Mouse (Mus musculus): Measurements from ENCODE around the gene Gm28305. TPM values are rescaled to one million over a fixed set of nuclear protein-coding genes. Genes with fewer than 3 reads are reported as not detected.

Gm28305 gene
- polyA plus RNA-seq (2012; rRNA removed) (not detected in 2 replicates), polyA plus RNA-seq (2014; fragmentation: Nextera tagmentation; extraction: Ambion mirVana) (not detected in 2 replicates)

DNA sequence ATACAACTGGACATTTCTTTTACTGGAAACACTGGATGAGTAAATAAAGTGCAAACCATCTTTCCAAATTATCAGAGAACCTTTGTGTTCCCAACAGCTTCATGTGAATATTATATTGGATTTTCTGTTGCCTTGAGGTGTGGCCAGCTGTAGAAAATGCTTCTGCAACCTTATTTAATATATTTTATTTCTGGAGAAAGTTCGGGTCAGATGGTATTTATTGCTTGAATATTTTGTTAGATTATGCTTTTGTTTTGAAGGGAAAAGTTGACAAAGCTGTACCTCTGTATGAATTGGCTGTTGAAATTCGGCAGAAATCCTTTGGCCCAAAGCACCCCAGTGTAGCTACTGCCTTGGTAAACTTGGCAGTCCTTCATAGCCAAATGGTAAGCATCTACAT is at the start of gene Gm28305:
Gm28305 (plus strand) TSS at position 301 of the 400 bp plus-strand sequence.
- TF ChIP-seq EP300 (IDR thresholded peaks at IDR 0.05; ENCODE audit: low read depth) (no peak), CTCF (IDR thresholded peaks at IDR 0.05; ENCODE audit: low read depth) (no peak)
- DNase-seq (ENCODE audit: low read depth in 3 of 3, low spot score in 3 of 3) (no peak), ATAC-seq (ENCODE audit: insufficient read depth) (no peak)
- H3K27me3 ChIP-seq (ENCODE audit: control insufficient read depth, insufficient read depth, low read length), result no peaks in the 10 kb centered on the region
- H3K4me3 ChIP-seq (ENCODE audit: insufficient read depth in 1 of 2, low read depth in 2 of 2, low read length in 2 of 2), result no peak within 1 kb of the TSS
- H3K36me3 ChIP-seq (replicated peaks; ENCODE audit: control insufficient read depth, insufficient read depth, low read depth), result no peaks in the 10 kb centered on the region
- H3K4me1 ChIP-seq (replicated peaks; ENCODE audit: control insufficient read depth in 2 of 2, insufficient read depth in 2 of 2, low read length in 1 of 2), result no peaks in the 10 kb centered on the region
- H3K9me3 ChIP-seq (ENCODE audit: control insufficient read depth, low read length), result no peaks in the 10 kb centered on the region
- H3K27ac ChIP-seq, result no peak within 1 kb of the TSS
- 43% methylated on average over 2 of the region's 2 CpGs for WGBS (ENCODE audit: insufficient replicate concordance)
- H3K4me2 ChIP-seq (ENCODE audit: low read depth), result no peak within 1 kb of the TSS
- H3K9ac ChIP-seq (replicated peaks), result no peak within 1 kb of the TSS

DNA sequence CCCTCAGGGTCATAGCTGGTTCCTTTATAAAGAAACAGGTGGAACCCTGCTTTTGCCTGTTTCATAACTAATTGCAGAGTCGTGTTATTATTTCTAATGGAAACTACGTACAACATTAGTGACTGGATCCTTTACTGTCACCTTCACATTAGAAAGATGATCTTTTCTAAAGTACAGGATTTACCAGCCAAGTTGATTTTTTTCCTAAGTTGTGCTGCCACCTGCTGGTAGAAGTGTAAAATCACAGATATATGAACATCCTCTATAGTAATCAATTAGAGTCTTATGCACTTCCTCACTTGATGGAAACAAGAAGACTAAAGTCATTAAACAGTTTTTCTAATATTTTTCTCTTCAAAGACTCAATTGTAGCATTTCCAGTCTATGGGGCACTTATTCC is 44.0 kb upstream of the Gm28305 start:
- Histone ChIP-seq H3K36me3 (replicated peaks; ENCODE audit: control insufficient read depth, insufficient read depth, low read depth) (no peaks in the 10 kb centered on the region), H3K27me3 (ENCODE audit: control insufficient read depth, insufficient read depth, low read length) (no peaks in the 10 kb centered on the region), H3K4me1 (replicated peaks; ENCODE audit: control insufficient read depth in 2 of 2, insufficient read depth in 2 of 2, low read length in 1 of 2) (peaks cover 0 to 6% of the 10 kb centered on the region in 2 experiments; a peak in 2 of 4 replicates), H3K4me3 (ENCODE audit: insufficient read depth in 1 of 2, low read depth in 2 of 2, low read length in 2 of 2) (no peak overlapping the region), H3K4me2 (ENCODE audit: low read depth) (no peak overlapping the region), H3K9me3 (ENCODE audit: control insufficient read depth, low read length) (no peaks in the 10 kb centered on the region), H3K9ac (replicated peaks) (no peak overlapping the region), H3K27ac (no peak overlapping the region)
- 7% methylated on average over 2 of the region's 2 CpGs for WGBS (ENCODE audit: insufficient replicate concordance)
- no peak for ATAC-seq (ENCODE audit: insufficient read depth)
- TF ChIP-seq CTCF (IDR thresholded peaks at IDR 0.05; ENCODE audit: low read depth), result peak; percentile 44; the same call in 1 of the 2 replicates
- no peak for TF ChIP-seq EP300 (IDR thresholded peaks at IDR 0.05; ENCODE audit: low read depth)
- peak; percentile 6 to 40 (median 27) for DNase-seq (ENCODE audit: low read depth in 3 of 3, low spot score in 3 of 3)

DNA sequence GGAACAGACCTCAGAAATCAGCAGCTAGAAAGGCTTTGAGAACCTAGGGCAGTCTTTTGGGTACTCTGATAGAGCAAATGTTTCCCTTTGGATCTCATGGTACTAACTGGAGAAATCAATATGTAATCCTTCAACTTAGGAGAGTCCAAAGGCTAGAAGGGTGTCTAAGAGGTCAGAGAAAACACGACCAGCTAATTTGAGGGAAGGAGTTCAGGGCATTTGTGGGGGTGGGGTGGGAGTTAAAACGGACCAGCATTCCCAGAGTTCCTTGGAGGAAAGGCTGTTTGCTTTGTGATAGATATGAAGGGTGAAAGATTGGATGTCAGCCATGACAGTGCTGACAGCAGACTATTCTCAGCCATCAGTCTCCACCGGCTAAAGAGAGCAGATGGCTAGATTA is 39.9 kb upstream of the Gm28305 start:
- Histone ChIP-seq H3K27me3 (ENCODE audit: control insufficient read depth, insufficient read depth, low read length) (no peaks in the 10 kb centered on the region), H3K4me2 (ENCODE audit: low read depth) (no peak overlapping the region), H3K4me1 (replicated peaks; ENCODE audit: control insufficient read depth in 2 of 2, insufficient read depth in 2 of 2, low read length in 1 of 2) (peaks cover 0 to 6% of the 10 kb centered on the region in 2 experiments; a peak in 2 of 4 replicates), H3K9ac (replicated peaks) (no peak overlapping the region), H3K4me3 (ENCODE audit: insufficient read depth in 1 of 2, low read depth in 2 of 2, low read length in 2 of 2) (no peak overlapping the region), H3K9me3 (ENCODE audit: control insufficient read depth, low read length) (no peaks in the 10 kb centered on the region), H3K27ac (no peak overlapping the region), H3K36me3 (replicated peaks; ENCODE audit: control insufficient read depth, insufficient read depth, low read depth) (no peaks in the 10 kb centered on the region)
- TF ChIP-seq CTCF (IDR thresholded peaks at IDR 0.05; ENCODE audit: low read depth) (no peak), EP300 (IDR thresholded peaks at IDR 0.05; ENCODE audit: low read depth) (no peak)
- DNase-seq (ENCODE audit: low read depth in 3 of 3, low spot score in 3 of 3) (no peak), ATAC-seq (ENCODE audit: insufficient read depth) (no peak)
- 40% methylated on average over 3 of the region's 3 CpGs for WGBS (ENCODE audit: insufficient replicate concordance)

DNA sequence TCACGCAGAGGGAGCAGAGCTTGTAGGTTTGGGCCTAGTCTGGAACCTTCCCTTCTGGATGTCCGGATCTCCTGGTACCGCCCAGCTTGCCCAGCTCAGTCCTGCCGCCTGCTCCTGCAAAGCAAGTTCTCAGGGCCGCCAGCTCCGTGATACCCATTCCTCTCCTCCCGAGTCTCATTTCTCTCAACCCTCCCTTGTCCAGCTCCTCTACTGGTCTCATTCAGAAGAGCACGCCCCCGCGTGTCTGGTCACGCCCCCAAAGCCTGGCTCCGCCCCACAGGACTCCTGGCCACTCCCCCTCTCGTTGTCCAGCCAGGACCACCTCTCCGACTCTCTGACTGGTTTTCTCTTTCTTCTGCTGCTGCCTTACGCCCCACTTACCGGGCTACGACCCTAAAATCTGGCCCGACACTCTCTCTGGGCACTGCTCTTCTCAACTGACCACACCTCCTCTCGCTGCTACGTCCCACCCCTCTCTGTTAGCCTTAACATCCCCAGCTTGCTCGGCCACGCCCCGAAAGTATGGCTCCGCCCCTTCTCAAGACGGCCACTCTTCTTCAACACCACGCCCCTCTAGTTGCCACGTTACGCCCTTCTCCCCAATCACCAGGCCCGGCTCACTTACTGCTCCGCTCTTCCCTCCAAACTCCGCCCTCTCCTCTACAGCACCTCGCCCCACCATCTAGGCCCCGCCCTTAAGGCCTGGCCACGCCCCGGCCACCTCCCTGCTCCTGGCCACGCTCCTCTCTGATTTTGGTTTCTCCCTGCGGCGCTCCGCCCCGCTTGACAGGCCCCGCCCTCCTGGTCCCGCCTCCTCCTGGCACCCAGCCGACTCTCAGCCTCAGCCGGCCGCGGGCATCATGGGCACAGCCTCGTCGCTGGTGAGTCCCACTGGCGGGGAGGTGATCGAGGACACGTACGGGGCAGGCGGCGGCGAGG is 38.3 kb upstream of the Gm28305 start, which contains the start of gene Nphp3:
Nphp3 (plus strand) TSS at position 624 of the 939 bp plus-strand sequence.
- WGBS (ENCODE audit: insufficient replicate concordance), result under 1% methylated on average over 55 of the region's 55 CpGs
- Histone ChIP-seq H3K9ac (replicated peaks) (no peak within 1 kb of the TSS; the same call in 1 of the 2 replicates), H3K27ac (no peak within 1 kb of the TSS), H3K4me2 (ENCODE audit: low read depth) (peak within 1 kb of the TSS; percentile 66), H3K4me3 (ENCODE audit: insufficient read depth in 1 of 2, low read depth in 2 of 2, low read length in 2 of 2) (peak within 1 kb of the TSS; percentile 57 to 75), H3K9me3 (ENCODE audit: control insufficient read depth, low read length) (no peaks in the 10 kb centered on the region), H3K36me3 (replicated peaks; ENCODE audit: control insufficient read depth, insufficient read depth, low read depth) (no peaks in the 10 kb centered on the region), H3K27me3 (ENCODE audit: control insufficient read depth, insufficient read depth, low read length) (no peaks in the 10 kb centered on the region), H3K4me1 (replicated peaks; ENCODE audit: control insufficient read depth in 2 of 2, insufficient read depth in 2 of 2, low read length in 1 of 2) (peaks cover 0 to 6% of the 10 kb centered on the region in 2 experiments; a peak in 2 of 4 replicates)
- TF ChIP-seq EP300 (IDR thresholded peaks at IDR 0.05; ENCODE audit: low read depth) (no peak), CTCF (IDR thresholded peaks at IDR 0.05; ENCODE audit: low read depth) (no peak)
- DNase-seq (ENCODE audit: low read depth in 3 of 3, low spot score in 3 of 3) (peak; percentile 84 to 87 (median 85)), ATAC-seq (ENCODE audit: insufficient read depth) (peak; percentile 90)

DNA sequence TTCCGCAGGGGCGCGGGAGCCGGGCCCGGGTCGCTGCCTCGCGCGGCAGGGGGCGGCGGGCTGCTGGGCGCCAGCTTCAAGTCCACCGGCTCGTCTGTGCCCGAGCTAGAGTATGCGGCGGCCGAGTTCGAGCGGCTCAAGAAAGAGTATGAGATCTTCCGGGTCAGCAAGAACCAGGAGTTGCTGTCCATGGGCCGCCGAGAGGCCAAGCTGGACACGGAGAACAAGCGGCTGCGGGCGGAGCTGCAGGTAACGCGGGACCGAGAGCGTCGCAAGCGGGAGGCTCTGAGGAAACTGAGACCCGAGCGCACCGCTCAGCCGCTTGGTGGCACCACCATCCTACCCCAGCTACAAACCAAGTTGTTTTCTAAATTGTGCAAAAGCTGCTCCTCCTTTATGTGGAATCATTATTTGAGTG is 37.5 kb upstream of the Gm28305 start:
- H3K4me3 ChIP-seq (ENCODE audit: insufficient read depth in 1 of 2, low read depth in 2 of 2, low read length in 2 of 2), result peak overlapping the region; percentile 57 to 62
- WGBS (ENCODE audit: insufficient replicate concordance), result under 1% methylated on average over 37 of the region's 37 CpGs
- no peak overlapping the region for H3K27ac ChIP-seq
- DNase-seq (ENCODE audit: low read depth in 3 of 3, low spot score in 3 of 3) (peak; percentile 17 to 22 (median 18)), ATAC-seq (ENCODE audit: insufficient read depth) (peak; percentile 40)
- H3K4me2 ChIP-seq (ENCODE audit: low read depth), result peak overlapping the region; percentile 66
- TF ChIP-seq CTCF (IDR thresholded peaks at IDR 0.05; ENCODE audit: low read depth), result peak; percentile 63
- no peak for TF ChIP-seq EP300 (IDR thresholded peaks at IDR 0.05; ENCODE audit: low read depth)
- H3K36me3 ChIP-seq (replicated peaks; ENCODE audit: control insufficient read depth, insufficient read depth, low read depth), result no peaks in the 10 kb centered on the region
- no peaks in the 10 kb centered on the region for H3K9me3 ChIP-seq (ENCODE audit: control insufficient read depth, low read length)
- no peaks in the 10 kb centered on the region for H3K27me3 ChIP-seq (ENCODE audit: control insufficient read depth, insufficient read depth, low read length)
- peaks cover 0 to 6% of the 10 kb centered on the region in 2 experiments; a peak in 2 of 4 replicates for H3K4me1 ChIP-seq (replicated peaks; ENCODE audit: control insufficient read depth in 2 of 2, insufficient read depth in 2 of 2, low read length in 1 of 2)
- no peak overlapping the region; the same call in 1 of the 2 replicates for H3K9ac ChIP-seq (replicated peaks)
